Mouse (Mus musculus): ENCODE measurements around the gene Sirt7. TPM values are rescaled to one million over a fixed set of nuclear protein-coding genes. Genes with fewer than 3 reads are reported as not detected.

Gene Sirt7
- total and polyA plus RNA-seq, 3 experiments = 74.4 to 91.3 (median 75.2) TPM

- TF ChIP-seq USF1 (IDR thresholded peaks at IDR 0.05; ENCODE audit: low read depth, low read length) (peak; percentile 97), CHD2 (IDR thresholded peaks at IDR 0.05; ENCODE audit: low read length) (peak; percentile 98), BHLHE40 (IDR thresholded peaks at IDR 0.05; ENCODE audit: low read depth, low read length) (peak; percentile 85), SIN3A (IDR thresholded peaks at IDR 0.05; ENCODE audit: low read length) (peak; percentile 81; the same call in 1 of the 2 replicates)
Observed at GRCm38 (mm10) chr11:120633520-120634343, 8.7 kb upstream of the Sirt7 start, which contains the start of gene Mafg (continued).

DNA sequence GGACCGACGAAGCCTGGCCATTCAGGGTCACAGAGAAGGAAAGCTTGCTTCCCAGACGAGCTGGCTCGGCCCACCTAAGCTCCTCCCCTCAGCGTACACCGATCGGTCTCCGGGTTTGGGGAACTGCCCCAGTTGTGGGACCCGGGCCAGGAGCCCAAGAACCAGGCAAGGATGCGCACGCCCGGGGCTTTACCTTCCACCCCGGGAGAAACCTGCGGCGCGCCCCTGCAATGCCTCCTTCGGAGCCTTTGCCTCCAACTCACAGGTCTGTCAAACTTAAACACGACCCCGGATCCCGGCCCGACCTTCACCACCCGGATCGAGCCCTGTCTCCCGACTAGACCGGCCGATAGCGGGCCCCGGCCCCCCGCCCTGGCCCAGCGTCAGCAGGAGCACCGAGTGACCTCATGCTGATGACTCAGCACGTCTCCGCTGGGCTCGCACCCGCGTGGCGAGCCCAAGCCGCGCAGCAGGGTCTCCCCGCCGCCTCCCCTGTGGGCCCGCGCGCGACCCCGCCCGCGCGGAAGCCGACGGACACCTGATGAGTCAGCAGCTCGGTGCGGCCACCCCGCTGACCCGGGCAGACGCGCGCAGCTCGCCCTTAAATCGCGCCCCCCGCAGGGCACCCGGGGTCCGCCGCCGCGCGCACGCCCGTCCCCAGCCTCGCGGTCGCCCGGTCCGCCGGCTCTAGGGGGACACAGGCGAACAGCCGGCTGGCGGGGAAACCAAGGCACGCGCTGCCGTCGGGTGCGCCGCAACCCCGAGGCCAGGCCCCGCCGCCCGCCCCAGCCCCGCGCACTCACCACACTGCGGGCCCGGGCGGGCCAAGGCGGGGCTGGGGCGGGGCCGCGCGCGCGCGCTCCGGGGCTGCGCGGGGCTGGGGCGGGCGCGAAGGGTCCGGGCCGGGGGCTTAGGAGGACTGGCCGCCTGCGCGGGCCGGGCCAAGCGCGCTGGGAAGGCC lies 7.8 kb upstream of the Sirt7 start:
- H3K4me2 ChIP-seq (ENCODE audit: insufficient read depth, low read depth, poor library complexity, severe bottlenecking) = peak overlapping the region; percentile 87
- in situ Hi-C loops (cut with MboI; ENCODE audit: low pct_ligation_motif_present, low pct_unique_long_range_greater_than_20kb, low sequenced_read_pairs) (no loop called here), dilution Hi-C loops (cut with MboI; ENCODE audit: extremely low pct_ligation_motif_present, extremely low pct_unique_long_range_greater_than_20kb, low sequenced_read_pairs) (no loop called here)
- peak overlapping the region; percentile 71 for H3K27ac ChIP-seq (ENCODE audit: insufficient read depth, low read depth)
- H3K36me3 ChIP-seq (replicated peaks in 1 of 2; ENCODE audit: control insufficient read depth in 1 of 2, insufficient read depth in 1 of 2, low read length in 1 of 2) = peaks cover 11 to 28% of the 10 kb centered on the region in 2 experiments
- H3K27me3 ChIP-seq (replicated peaks) = no peaks in the 10 kb centered on the region
- no peaks in the 10 kb centered on the region for H3K9me3 ChIP-seq (replicated peaks; ENCODE audit: low read length)
- peak; percentile 72 for DNase-seq (ENCODE audit: extremely low read depth)
- peak overlapping the region; percentile 74 to 93 (median 83) for H3K4me3 ChIP-seq (replicated peaks in 1 of 3; ENCODE audit: low read depth in 2 of 3, low read length in 2 of 3, poor library complexity in 1 of 3)
- H3K79me2 ChIP-seq (replicated peaks; ENCODE audit: control insufficient read depth, extremely low read depth, insufficient read depth, poor library complexity, severe bottlenecking) = peaks cover 39% of the 10 kb centered on the region
- H3K4me1 ChIP-seq (ENCODE audit: control insufficient read depth in 1 of 2, insufficient read depth in 2 of 2) = peaks cover 22 to 45% of the 10 kb centered on the region in 2 experiments
- peak overlapping the region; percentile 96 for H3K9ac ChIP-seq (ENCODE audit: insufficient read depth, low read depth)
- TF ChIP-seq MXI1 (IDR thresholded peaks at IDR 0.05; ENCODE audit: low read depth, low read length) (peak; percentile 78), JUND (conservative IDR thresholded peaks at IDR 0.05; ENCODE audit: low read depth, low read length) (no peak), POLR2A (IDR thresholded peaks at IDR 0.05; ENCODE audit: low read depth, low read length) (peak; percentile 58; the same call in 1 of the 2 replicates), GABPA (IDR thresholded peaks at IDR 0.05; ENCODE audit: insufficient replicate concordance, low read depth, low read length) (no peak), MAFK (IDR thresholded peaks at IDR 0.05; ENCODE audit: insufficient replicate concordance, low read length) (peak; percentile 93), TBP (conservative IDR thresholded peaks at IDR 0.05; ENCODE audit: low read depth, low read length) (no peak), ZC3H11A (IDR thresholded peaks at IDR 0.05; ENCODE audit: low read depth, low read length) (no peak), UBTF (IDR thresholded peaks at IDR 0.05; ENCODE audit: low read depth, low read length) (no peak; the same call in 1 of the 2 replicates), RAD21 (IDR thresholded peaks at IDR 0.05; ENCODE audit: low read depth, low read length) (no peak), ZKSCAN1 (IDR thresholded peaks at IDR 0.05; ENCODE audit: borderline replicate concordance, low read depth, low read length) (no peak), CHD2 (IDR thresholded peaks at IDR 0.05; ENCODE audit: low read length) (no peak), BHLHE40 (IDR thresholded peaks at IDR 0.05; ENCODE audit: low read depth, low read length) (no peak), MAX (IDR thresholded peaks at IDR 0.05; ENCODE audit: low read length) (peak; percentile 56; the same call in 1 of the 2 replicates), E2F4 (IDR thresholded peaks at IDR 0.05; ENCODE audit: insufficient replicate concordance, low read depth, low read length) (no peak), CHD1 (IDR thresholded peaks at IDR 0.05; ENCODE audit: low read depth, low read length) (no peak), PAX5 (IDR thresholded peaks at IDR 0.05; ENCODE audit: low read length) (no peak), MYC (IDR thresholded peaks at IDR 0.05; ENCODE audit: low read depth, low read length) (peak; percentile 51; the same call in 1 of the 2 replicates), NELFE (IDR thresholded peaks at IDR 0.05; ENCODE audit: low read depth, low read length) (no peak), SIN3A (IDR thresholded peaks at IDR 0.05; ENCODE audit: low read length) (0 out of 2 replicates have a peak, but pooled peaks have one; percentile 36), ZMIZ1 (IDR thresholded peaks at IDR 0.05; ENCODE audit: low read depth, low read length) (peak; percentile 2; the same call in 1 of the 2 replicates), MEF2A (IDR thresholded peaks at IDR 0.05; ENCODE audit: borderline replicate concordance, low read depth, low read length) (0 out of 2 replicates have a peak, but pooled peaks have one; percentile 6), JUN (IDR thresholded peaks at IDR 0.05; ENCODE audit: insufficient read depth, low read depth, low read length) (no peak), ZNF384 (IDR thresholded peaks at IDR 0.05; ENCODE audit: low read depth, low read length) (no peak), ELF1 (IDR thresholded peaks at IDR 0.05; ENCODE audit: low read depth, low read length) (no peak), MAZ (IDR thresholded peaks at IDR 0.05; ENCODE audit: low read depth, low read length) (no peak), HCFC1 (IDR thresholded peaks at IDR 0.05; ENCODE audit: low read depth, low read length) (peak; percentile 44), EP300 (IDR thresholded peaks at IDR 0.05; ENCODE audit: low read length) (no peak), USF1 (IDR thresholded peaks at IDR 0.05; ENCODE audit: low read depth, low read length) (no peak), CTCF (conservative IDR thresholded peaks at IDR 0.05 in 1 of 2, IDR thresholded peaks at IDR 0.05 in 1 of 2; ENCODE audit: low read depth in 2 of 2, low read length in 2 of 2) (peak in 1 of 2 experiments; percentile 14; a peak in 1 of 4 replicates), SMC3 (IDR thresholded peaks at IDR 0.05; ENCODE audit: low read depth, low read length) (no peak; the same call in 1 of the 2 replicates), IRF4 (IDR thresholded peaks at IDR 0.05; ENCODE audit: low read depth, low read length) (no peak), USF2 (conservative IDR thresholded peaks at IDR 0.05; ENCODE audit: low read depth, low read length) (no peak)

All from CH12.LX (cell line).